Mouse (Mus musculus) mammary gland, adult 2 months (tissue): ENCODE measurements around the gene Wdr20rt. TPM values are rescaled to one million over a fixed set of nuclear protein-coding genes. Genes with fewer than 3 reads are reported as not detected.

Experiments used
- polyA plus RNA-seq: library from polyadenylated mRNA; depleted of rRNA; stranded (reverse); fragments of >200 nt; gene quantifications from 2 replicates; pipeline ENCODE4 v1.2.3, GENCODE M21; 2012; ENCODE audit warnings: low replicate concordance; rRNA removed

The Wdr20rt gene
- not detected in 2 replicates for polyA plus RNA-seq

GRCm38 (mm10) chr12:65225467-65225945 lies at the start of gene Wdr20rt:
Wdr20rt (plus strand) TSS chr12:65225517.

Other genes with a start within 250 kb of the Wdr20rt start
- 7.1 and 14.8 TPM in 2 replicates for gene Prpf39, start 189.2 kb upstream of the Wdr20rt start, polyA plus RNA-seq
- gene Fkbp3, start 151.5 kb upstream of the Wdr20rt start, polyA plus RNA-seq = 13.7 and 31.1 TPM in 2 replicates
- gene Fancm, start 149.9 kb upstream of the Wdr20rt start, polyA plus RNA-seq = 1.9 TPM in 2 replicates
- gene Mis18bp1, start 52.9 kb upstream of the Wdr20rt start, polyA plus RNA-seq = 0.04 and 0.06 TPM in 2 replicates